Mouse (Mus musculus) frontal cortex, adult (tissue): ENCODE data around the gene Ctrb1.
A peak's percentile ranks its signal among the peaks of the same experiment; 100 is the strongest.

Experiments
- ATAC-seq: cut with Nextera tagmentation; 2 replicates; pipeline ENCODE4 v1.9.2; 2017; ENCODE audit warnings: mild to moderate bottlenecking, moderate library complexity, mixed read lengths; ENCODE audit not compliant: low TSS enrichment

Ctrb1 gene

GRCm38 (mm10) chr8:111690960-111691445, at the start of gene Ctrb1:
TSS of gene Ctrb1 (minus strand) at chr8:111691010.
- no peak for ATAC-seq

- ATAC-seq: no peak
Measured at GRCm38 (mm10) chr8:111740301-111740711, 49.5 kb upstream of the Ctrb1 start.

- ATAC-seq: no peak
Measured at GRCm38 (mm10) chr8:111739604-111740003, 48.8 kb upstream of the Ctrb1 start.

GRCm38 (mm10) chr8:111738867-111739266, 48.1 kb upstream of the Ctrb1 start:
- no peak for ATAC-seq

- peak; percentile 34 for ATAC-seq
Measured at GRCm38 (mm10) chr8:111736321-111736720, 45.5 kb upstream of the Ctrb1 start.

GRCm38 (mm10) chr8:111735791-111736190, 45.0 kb upstream of the Ctrb1 start:
- ATAC-seq: no peak

- ATAC-seq: no peak; the same call in 1 of the 2 replicates
Measured at GRCm38 (mm10) chr8:111735335-111735761, 44.5 kb upstream of the Ctrb1 start.

- no peak for ATAC-seq
Measured at GRCm38 (mm10) chr8:111734244-111734960, 43.6 kb upstream of the Ctrb1 start.

GRCm38 (mm10) chr8:111733581-111734243, 42.9 kb upstream of the Ctrb1 start:
- ATAC-seq: no peak

GRCm38 (mm10) chr8:111732406-111733085, 41.7 kb upstream of the Ctrb1 start:
- no peak for ATAC-seq

- peak; percentile 80 for ATAC-seq
Measured at GRCm38 (mm10) chr8:111732004-111732403, 41.2 kb upstream of the Ctrb1 start.

GRCm38 (mm10) chr8:111731231-111731977, 40.6 kb upstream of the Ctrb1 start:
- ATAC-seq: peak; percentile 6; the same call in 1 of the 2 replicates

GRCm38 (mm10) chr8:111729233-111730170, 38.7 kb upstream of the Ctrb1 start:
- ATAC-seq: no peak

GRCm38 (mm10) chr8:111728481-111728880, 37.7 kb upstream of the Ctrb1 start:
- ATAC-seq: no peak

GRCm38 (mm10) chr8:111727553-111727952, 36.7 kb upstream of the Ctrb1 start:
- no peak for ATAC-seq

GRCm38 (mm10) chr8:111726102-111726900, 35.5 kb upstream of the Ctrb1 start:
- ATAC-seq: peak; percentile 85

- no peak for ATAC-seq
Measured at GRCm38 (mm10) chr8:111725341-111725740, 34.5 kb upstream of the Ctrb1 start.

- peak; percentile 44 for ATAC-seq
Measured at GRCm38 (mm10) chr8:111720115-111720544, 29.3 kb upstream of the Ctrb1 start.

- ATAC-seq: no peak
Measured at GRCm38 (mm10) chr8:111718937-111719336, 28.1 kb upstream of the Ctrb1 start.

- ATAC-seq: no peak
Measured at GRCm38 (mm10) chr8:111717866-111718265, 27.1 kb upstream of the Ctrb1 start.
